Mouse (Mus musculus) neural tube, embryonic 11.5 days (tissue): ENCODE results near the gene Gpr152. TPM values are rescaled to one million over a fixed set of nuclear protein-coding genes. Genes with fewer than 3 reads are reported as not detected.
A peak's percentile ranks its signal among the peaks of the same experiment; 100 is the strongest.

ENCODE experiments used
- ATAC-seq: fragments of 200-750 bp; cut with Nextera tagmentation; 2 replicates; pipeline ENCODE4 v1.8.0; 2017; ENCODE audit warnings: moderate number of reproducible peaks, mild to moderate bottlenecking, moderate TSS enrichment, moderate library complexity; ENCODE audit not compliant: insufficient read depth, low FRiP score, low TSS enrichment
- DNase-seq: peaks from one replicate; pipeline ENCODE4 v3.0.0-alpha.2; 2015; ENCODE audit warnings: low spot score
- H3K27ac ChIP-seq: fragments of 300-500 bp; sonication (generic); 2 replicates; pipeline ENCODE4 v1.5.1; 2014; ENCODE audit warnings: low read depth, mild to moderate bottlenecking, low read length
- H3K27me3 ChIP-seq: fragments of 300-500 bp; sonication (generic); 2 replicates; pipeline ENCODE4 v1.6.1; 2014; ENCODE audit warnings: mild to moderate bottlenecking, low read length, mixed read lengths; ENCODE audit not compliant: control insufficient read depth, insufficient read depth
- H3K36me3 ChIP-seq: fragments of 300-500 bp; sonication (generic); 2 replicates; pipeline ENCODE4 v1.6.1; 2014; ENCODE audit warnings: mild to moderate bottlenecking, low read length, moderate library complexity, mixed read lengths; ENCODE audit not compliant: control insufficient read depth, insufficient read depth
- H3K4me1 ChIP-seq: fragments of 300-500 bp; sonication (generic); 2 replicates; pipeline ENCODE4 v1.6.1; 2014; ENCODE audit warnings: low read length, mixed read lengths; ENCODE audit not compliant: control insufficient read depth, insufficient read depth
- H3K4me2 ChIP-seq: fragments of 300-500 bp; sonication (generic); 2 replicates; pipeline ENCODE4 v1.6.1; 2014; ENCODE audit warnings: low read depth, mild to moderate bottlenecking, moderate library complexity
- H3K4me3 ChIP-seq: fragments of 300-500 bp; sonication (generic); 2 replicates; pipeline ENCODE4 v1.5.1; 2014; ENCODE audit warnings: low read depth, low read length
- H3K9ac ChIP-seq: fragments of 300-500 bp; sonication (generic); 2 replicates; pipeline ENCODE4 v1.6.1; 2014; ENCODE audit warnings: mild to moderate bottlenecking, low read length
- H3K9me3 ChIP-seq: fragments of 300-500 bp; sonication (generic); 2 replicates; pipeline ENCODE4 v1.6.1; 2016; ENCODE audit warnings: low read length; ENCODE audit not compliant: control insufficient read depth
- WGBS: fragments of 180-500 bp; shearing (Covaris S2); extraction: QIAGEN DNeasy Blood & Tissue Kit; methylation state at CpG from one replicate; pipeline ENCODE4 v1.1.7; 2014; 5-methylcytosine and 5-hydroxymethylcytosine counted together
- polyA plus RNA-seq: library from polyadenylated mRNA; unstranded; fragments of >200 nt; fragmentation: Nextera tagmentation; extraction: Ambion mirVana; gene quantifications from 2 replicates; pipeline ENCODE4 v1.2.1, GENCODE M21; 2014

Gene Gpr152
- polyA plus RNA-seq, 1 experiment from 2014 or later: not detected

- Histone ChIP-seq H3K27me3 (peaks cover 25% of the 10 kb centered on the region), H3K9ac (peak overlapping the region; percentile 64), H3K27ac (no peak overlapping the region), H3K4me1 (peaks cover 16% of the 10 kb centered on the region), H3K9me3 (no peaks in the 10 kb centered on the region), H3K4me3 (peak overlapping the region; percentile 43), H3K4me2 (peak overlapping the region; percentile 69), H3K36me3 (no peaks in the 10 kb centered on the region)
- DNase-seq (no peak), ATAC-seq (no peak)
- WGBS: 3% methylated on average over 21 of the region's 21 CpGs
Observed at GRCm38 (mm10) chr19:4097441-4097825, 42.2 kb upstream of the Gpr152 start.

- no peak for ATAC-seq
- WGBS: 88% methylated on average over 13 of the region's 13 CpGs
- H3K27ac ChIP-seq: no peak overlapping the region
- peaks cover 28% of the 10 kb centered on the region for H3K27me3 ChIP-seq
- no peak overlapping the region for H3K4me2 ChIP-seq
- no peaks in the 10 kb centered on the region for H3K36me3 ChIP-seq
- no peaks in the 10 kb centered on the region for H3K9me3 ChIP-seq
- H3K4me3 ChIP-seq: no peak overlapping the region
- H3K9ac ChIP-seq: no peak overlapping the region
- DNase-seq: no peak
- peaks cover 16% of the 10 kb centered on the region for H3K4me1 ChIP-seq
Observed at GRCm38 (mm10) chr19:4098426-4098825, 41.2 kb upstream of the Gpr152 start.

GRCm38 (mm10) chr19:4099056-4099455 lies 40.5 kb upstream of the Gpr152 start:
- H3K36me3 ChIP-seq: no peaks in the 10 kb centered on the region
- DNase-seq: peak; percentile 89
- WGBS: 17% methylated on average over 9 of the region's 9 CpGs
- no peaks in the 10 kb centered on the region for H3K9me3 ChIP-seq
- peaks cover 16% of the 10 kb centered on the region for H3K4me1 ChIP-seq
- no peak overlapping the region for H3K9ac ChIP-seq
- no peak overlapping the region for H3K27ac ChIP-seq
- no peak overlapping the region for H3K4me3 ChIP-seq
- ATAC-seq: no peak
- H3K4me2 ChIP-seq: no peak overlapping the region
- peaks cover 28% of the 10 kb centered on the region for H3K27me3 ChIP-seq

GRCm38 (mm10) chr19:4099837-4100717 lies 39.5 kb upstream of the Gpr152 start, which contains the start of gene Pitpnm1:
Pitpnm1 (plus strand) TSS chr19:4099998.
- Histone ChIP-seq H3K27me3 (peaks cover 28% of the 10 kb centered on the region), H3K36me3 (no peaks in the 10 kb centered on the region), H3K9me3 (no peaks in the 10 kb centered on the region), H3K4me1 (peaks cover 16% of the 10 kb centered on the region), H3K4me3 (peak within 1 kb of the TSS; percentile 46), H3K9ac (peak within 1 kb of the TSS; percentile 63), H3K4me2 (peak within 1 kb of the TSS; percentile 88), H3K27ac (no peak within 1 kb of the TSS)
- ATAC-seq: no peak
- peak; percentile 53 for DNase-seq
- under 1% methylated on average over 52 of the region's 53 CpGs for WGBS

GRCm38 (mm10) chr19:4100718-4101261 lies 38.8 kb upstream of the Gpr152 start:
- DNase-seq: peak; percentile 70

GRCm38 (mm10) chr19:4101466-4101865 lies 38.1 kb upstream of the Gpr152 start:
- Histone ChIP-seq H3K36me3 (no peaks in the 10 kb centered on the region), H3K9me3 (no peaks in the 10 kb centered on the region), H3K4me1 (peaks cover 16% of the 10 kb centered on the region), H3K4me3 (peak overlapping the region; percentile 46; the same call in 1 of the 2 replicates), H3K27me3 (peaks cover 28% of the 10 kb centered on the region), H3K27ac (no peak overlapping the region), H3K4me2 (peak overlapping the region; percentile 88), H3K9ac (no peak overlapping the region; the same call in 1 of the 2 replicates)
- ATAC-seq (no peak), DNase-seq (no peak)
- WGBS: 69% methylated on average over 6 of the region's 6 CpGs

More at GRCm38 (mm10) chr19:4100718-4101261, 38.8 kb upstream of the Gpr152 start:
- Histone ChIP-seq H3K9me3 (no peaks in the 10 kb centered on the region), H3K27me3 (peaks cover 28% of the 10 kb centered on the region), H3K4me1 (peaks cover 16% of the 10 kb centered on the region), H3K4me2 (peak overlapping the region; percentile 88), H3K27ac (no peak overlapping the region), H3K36me3 (no peaks in the 10 kb centered on the region), H3K9ac (peak overlapping the region; percentile 63), H3K4me3 (peak overlapping the region; percentile 46)
- ATAC-seq: no peak
- 0% methylated on average over 51 of the region's 52 CpGs for WGBS

- H3K4me1 ChIP-seq: peaks cover 16% of the 10 kb centered on the region
- WGBS: 74% methylated on average over 2 of the region's 2 CpGs
- H3K27me3 ChIP-seq: peaks cover 28% of the 10 kb centered on the region
- no peaks in the 10 kb centered on the region for H3K9me3 ChIP-seq
- no peaks in the 10 kb centered on the region for H3K36me3 ChIP-seq
- DNase-seq (no peak), ATAC-seq (no peak)
- no peak overlapping the region for H3K9ac ChIP-seq
- no peak overlapping the region for H3K4me2 ChIP-seq
- no peak overlapping the region for H3K27ac ChIP-seq
- H3K4me3 ChIP-seq: no peak overlapping the region
Observed at GRCm38 (mm10) chr19:4102049-4102448, 37.5 kb upstream of the Gpr152 start.

- DNase-seq (no peak), ATAC-seq (no peak)
- no peak overlapping the region for H3K9ac ChIP-seq
- peaks cover 28% of the 10 kb centered on the region for H3K27me3 ChIP-seq
- H3K27ac ChIP-seq: no peak overlapping the region
- H3K4me2 ChIP-seq: no peak overlapping the region
- H3K4me1 ChIP-seq: peaks cover 13% of the 10 kb centered on the region
- no peaks in the 10 kb centered on the region for H3K36me3 ChIP-seq
- H3K9me3 ChIP-seq: no peaks in the 10 kb centered on the region
- 94% methylated on average over 12 of the region's 12 CpGs for WGBS
- H3K4me3 ChIP-seq: no peak overlapping the region
Observed at GRCm38 (mm10) chr19:4102626-4103025, 37.0 kb upstream of the Gpr152 start.
